Mouse (Mus musculus): ENCODE data around the gene Adgra3. TPM values are rescaled to one million over a fixed set of nuclear protein-coding genes. Genes with fewer than 3 reads are reported as not detected.

Gene Adgra3
- polyA plus RNA-seq, 1 experiment = 27.7 TPM

GRCm38 (mm10) chr5:49990737-49991323, 68.0 kb downstream of the Adgra3 start:
- no peak overlapping the region for H3K4me2 ChIP-seq (ENCODE audit: low read depth)
- no peak overlapping the region for H3ac ChIP-seq (ENCODE audit: control insufficient read depth, insufficient read length)
- TF ChIP-seq SRF (IDR thresholded peaks at IDR 0.05; ENCODE audit: control insufficient read depth, insufficient read length, low read depth) (no peak), USF1 (IDR thresholded peaks at IDR 0.05; ENCODE audit: low read depth) (no peak), CEBPB (IDR thresholded peaks at IDR 0.05; ENCODE audit: insufficient read depth, poor library complexity, severe bottlenecking) (no peak), E2F4 (IDR thresholded peaks at IDR 0.05; ENCODE audit: insufficient read depth) (no peak)
- H3K36me3 ChIP-seq (ENCODE audit: control insufficient read depth, insufficient read depth) = peaks cover 19% of the 10 kb centered on the region
- no peaks in the 10 kb centered on the region for H3K79me2 ChIP-seq (ENCODE audit: control insufficient read depth, insufficient read depth)
- H3K27me3 ChIP-seq (ENCODE audit: control insufficient read depth, insufficient read depth, insufficient read length) = no peaks in the 10 kb centered on the region
- H3K4me3 ChIP-seq = no peak overlapping the region

GRCm38 (mm10) chr5:49988015-49988798, 70.6 kb downstream of the Adgra3 start:
- Histone ChIP-seq H3ac (ENCODE audit: control insufficient read depth, insufficient read length) (no peak overlapping the region), H3K36me3 (ENCODE audit: control insufficient read depth, insufficient read depth) (peaks cover 19% of the 10 kb centered on the region), H3K27me3 (ENCODE audit: control insufficient read depth, insufficient read depth, insufficient read length) (no peaks in the 10 kb centered on the region), H3K79me2 (ENCODE audit: control insufficient read depth, insufficient read depth) (no peaks in the 10 kb centered on the region), H3K4me3 (no peak overlapping the region), H3K4me2 (ENCODE audit: low read depth) (no peak overlapping the region)
- TF ChIP-seq E2F4 (IDR thresholded peaks at IDR 0.05; ENCODE audit: insufficient read depth) (no peak), POLR2AphosphoS2 (IDR thresholded peaks at IDR 0.05; ENCODE audit: insufficient read length, low read depth) (no peak), MYOG (IDR thresholded peaks at IDR 0.05; ENCODE audit: control insufficient read depth in 1 of 3, insufficient read depth in 1 of 3, insufficient read length in 2 of 3, low read depth in 2 of 3) (no peak), MYOD1 (IDR thresholded peaks at IDR 0.05; ENCODE audit: control insufficient read depth in 1 of 3, insufficient read length in 2 of 3, low read depth in 2 of 3) (no peak), REST (IDR thresholded peaks at IDR 0.05; ENCODE audit: insufficient read depth, insufficient read length) (no peak), TCF12 (IDR thresholded peaks at IDR 0.05; ENCODE audit: insufficient read depth, poor library complexity, severe bottlenecking) (no peak), POLR2A (IDR thresholded peaks at IDR 0.05; ENCODE audit: insufficient read length, low read depth) (no peak), USF1 (IDR thresholded peaks at IDR 0.05; ENCODE audit: low read depth) (no peak), TCF3 (IDR thresholded peaks at IDR 0.05; ENCODE audit: insufficient read length, low read depth) (no peak), MAX (IDR thresholded peaks at IDR 0.05; ENCODE audit: low read depth) (no peak), CEBPB (IDR thresholded peaks at IDR 0.05; ENCODE audit: insufficient read depth, poor library complexity, severe bottlenecking) (no peak), SRF (IDR thresholded peaks at IDR 0.05; ENCODE audit: control insufficient read depth, insufficient read length, low read depth) (no peak)

GRCm38 (mm10) chr5:49980727-49981126, 78.1 kb downstream of the Adgra3 start:
- Histone ChIP-seq H3K27me3 (ENCODE audit: control insufficient read depth, insufficient read depth, insufficient read length) (no peaks in the 10 kb centered on the region), H3ac (ENCODE audit: control insufficient read depth, insufficient read length) (no peak overlapping the region), H3K36me3 (ENCODE audit: control insufficient read depth, insufficient read depth) (no peaks in the 10 kb centered on the region), H3K79me2 (ENCODE audit: control insufficient read depth, insufficient read depth) (no peaks in the 10 kb centered on the region), H3K4me2 (ENCODE audit: low read depth) (no peak overlapping the region), H3K4me3 (no peak overlapping the region)
- TF ChIP-seq MAX (IDR thresholded peaks at IDR 0.05; ENCODE audit: low read depth) = no peak
- no peak for TF ChIP-seq MYOG (IDR thresholded peaks at IDR 0.05; ENCODE audit: control insufficient read depth in 1 of 3, insufficient read depth in 1 of 3, insufficient read length in 2 of 3, low read depth in 2 of 3)
- TF ChIP-seq MYOD1 (IDR thresholded peaks at IDR 0.05; ENCODE audit: control insufficient read depth in 1 of 3, insufficient read length in 2 of 3, low read depth in 2 of 3) = no peak
- no peak for TF ChIP-seq POLR2A (IDR thresholded peaks at IDR 0.05; ENCODE audit: insufficient read length, low read depth)
- no peak for TF ChIP-seq E2F4 (IDR thresholded peaks at IDR 0.05; ENCODE audit: insufficient read depth)
- TF ChIP-seq CEBPB (IDR thresholded peaks at IDR 0.05; ENCODE audit: insufficient read depth, poor library complexity, severe bottlenecking) = no peak

GRCm38 (mm10) chr5:49979246-49979645, 79.6 kb downstream of the Adgra3 start:
- Histone ChIP-seq H3K4me3 (no peak overlapping the region), H3K4me2 (ENCODE audit: low read depth) (no peak overlapping the region), H3K79me2 (ENCODE audit: control insufficient read depth, insufficient read depth) (no peaks in the 10 kb centered on the region), H3ac (ENCODE audit: control insufficient read depth, insufficient read length) (no peak overlapping the region), H3K36me3 (ENCODE audit: control insufficient read depth, insufficient read depth) (peaks cover 7% of the 10 kb centered on the region), H3K27me3 (ENCODE audit: control insufficient read depth, insufficient read depth, insufficient read length) (no peaks in the 10 kb centered on the region)
- TF ChIP-seq MAX (IDR thresholded peaks at IDR 0.05; ENCODE audit: low read depth) (no peak), MYOG (IDR thresholded peaks at IDR 0.05; ENCODE audit: control insufficient read depth in 1 of 3, insufficient read depth in 1 of 3, insufficient read length in 2 of 3, low read depth in 2 of 3) (no peak), POLR2AphosphoS2 (IDR thresholded peaks at IDR 0.05; ENCODE audit: insufficient read length, low read depth) (no peak), E2F4 (IDR thresholded peaks at IDR 0.05; ENCODE audit: insufficient read depth) (no peak), CEBPB (IDR thresholded peaks at IDR 0.05; ENCODE audit: insufficient read depth, poor library complexity, severe bottlenecking) (no peak), REST (IDR thresholded peaks at IDR 0.05; ENCODE audit: insufficient read depth, insufficient read length) (no peak), TCF12 (IDR thresholded peaks at IDR 0.05; ENCODE audit: insufficient read depth, poor library complexity, severe bottlenecking) (no peak), USF1 (IDR thresholded peaks at IDR 0.05; ENCODE audit: low read depth) (no peak), MYOD1 (IDR thresholded peaks at IDR 0.05; ENCODE audit: control insufficient read depth in 1 of 3, insufficient read length in 2 of 3, low read depth in 2 of 3) (no peak), POLR2A (IDR thresholded peaks at IDR 0.05; ENCODE audit: insufficient read length, low read depth) (no peak), SRF (IDR thresholded peaks at IDR 0.05; ENCODE audit: control insufficient read depth, insufficient read length, low read depth) (no peak), TCF3 (IDR thresholded peaks at IDR 0.05; ENCODE audit: insufficient read length, low read depth) (no peak)
